Mouse (Mus musculus) adrenal gland, adult 8-10 months (tissue): ENCODE results near the gene Gm5286. TPM values are rescaled to one million over a fixed set of nuclear protein-coding genes. Genes with fewer than 3 reads are reported as not detected.
"Not testable (repeated sequence)": the region's sequence is repeated elsewhere in the genome, so short reads cannot be mapped to it uniquely, and the experiment has no call there.

Experiments used
- DNase-seq: peaks from one replicate; pipeline ENCODE4 v3.0.0; 2022
- total RNA-seq, 4 experiments: library from RNA; stranded (reverse); gene quantifications; 2 replicates each; pipeline ENCODE4 v1.2.4; 2022

Gm5286 gene
- total RNA-seq: not detected

DNA sequence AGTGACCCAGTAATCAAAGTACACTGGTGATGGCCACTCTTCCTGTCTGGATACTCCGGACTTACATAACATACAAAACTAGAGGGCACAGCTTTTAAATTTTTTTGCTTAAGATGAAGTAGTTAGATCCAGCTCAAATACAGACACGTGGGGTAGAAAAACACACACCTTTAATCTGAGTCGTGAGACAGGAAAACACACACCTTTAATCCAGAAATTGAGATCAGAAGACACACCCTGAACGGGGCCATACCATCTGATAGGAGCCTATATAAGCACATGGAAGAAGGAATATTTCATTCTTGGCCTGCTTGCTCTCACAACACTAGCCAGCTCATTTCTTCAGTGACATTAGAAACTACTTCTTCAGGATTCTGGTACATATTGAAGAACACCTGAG is at the start of gene Gm5286:
Gene Gm5286 (plus strand): TSS at position 301 of the 400 bp plus-strand sequence.
- not testable (repeated sequence) for DNase-seq

DNA sequence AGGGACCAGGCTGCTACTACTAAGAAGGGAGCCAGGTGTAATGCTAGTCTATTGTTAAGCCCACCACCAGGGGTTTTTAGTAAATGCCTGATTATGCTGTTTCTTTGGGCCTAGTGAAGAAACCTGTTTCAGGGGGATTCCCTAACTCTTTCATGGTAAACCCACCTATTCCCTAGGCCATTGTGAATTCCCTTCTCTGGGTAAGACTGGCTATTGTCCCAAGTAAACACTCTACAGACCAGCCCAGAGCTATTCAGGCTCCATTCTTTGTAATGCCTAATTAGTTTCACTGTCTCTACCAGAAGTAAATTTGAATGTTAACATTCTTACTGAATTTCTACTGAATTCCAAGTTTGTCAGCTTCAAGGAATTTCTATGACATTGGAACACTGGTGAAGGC is 29.2 kb upstream of the Gm5286 start:
- not testable (repeated sequence) for DNase-seq

DNA sequence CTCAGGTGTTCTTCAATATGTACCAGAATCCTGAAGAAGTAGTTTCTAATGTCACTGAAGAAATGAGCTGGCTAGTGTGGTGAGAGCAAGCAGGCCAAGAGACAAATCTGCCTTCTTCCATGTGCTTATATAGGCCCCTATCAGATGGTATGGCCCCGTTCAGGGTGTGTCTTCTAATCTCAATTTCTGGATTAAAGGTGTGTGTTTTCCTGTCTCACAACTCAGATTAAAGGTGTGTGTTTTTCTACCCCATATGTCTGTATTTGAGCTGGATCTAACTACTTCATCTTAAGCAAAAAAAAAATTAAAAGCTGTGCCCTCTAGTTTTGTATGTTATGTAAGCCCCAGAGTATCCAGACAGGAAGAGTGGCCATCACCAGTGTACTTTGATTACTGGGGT is 18.4 kb upstream of the Gm5286 start, which contains the start of gene Gm10696:
Gene Gm10696 (minus strand): TSS at position 101 of the 400 bp plus-strand sequence.
- not testable (repeated sequence) for DNase-seq

Other genes with a start within 250 kb of the Gm5286 start
- not detected for gene Tdpoz5, start 235.4 kb upstream of the Gm5286 start, total RNA-seq
- gene Gm9125, start 141.8 kb upstream of the Gm5286 start, total RNA-seq: not detected
- not detected for gene Gm10697, start 124.1 kb upstream of the Gm5286 start, total RNA-seq
- gene Gm10696, start 18.5 kb upstream of the Gm5286 start, total RNA-seq: not detected
- not detected for gene Gm4778, start 67.3 kb downstream of the Gm5286 start, total RNA-seq
- 1 to 10 TPM; 7.5 to 9.5 (median 9.1) TPM for gene Them4, start 113.4 kb downstream of the Gm5286 start, total RNA-seq
- gene Them5, start 145.4 kb downstream of the Gm5286 start, total RNA-seq: not detected
- gene C2cd4d, start 165.7 kb downstream of the Gm5286 start, total RNA-seq: under 1 TPM; 0.35 to 0.71 (median 0.51) TPM
- 10 to 100 TPM; 14.6 to 27.6 (median 23.6) TPM for gene Rorc, start 176.1 kb downstream of the Gm5286 start, total RNA-seq
- 1 to 10 TPM in 1 of 4 experiments, under 1 TPM in 3; 0.31 to 1.3 (median 0.78) TPM for gene Lingo4, start 201.8 kb downstream of the Gm5286 start, total RNA-seq
- 10 to 100 TPM in 3 of 4 experiments, 1 to 10 TPM in 1; 10.0 to 22.5 (median 15.9) TPM for gene Tdrkh, start 216.6 kb downstream of the Gm5286 start, total RNA-seq
- 10 to 100 TPM; 69.1 to 73.5 (median 71.4) TPM for gene Mrpl9, start 246.6 kb downstream of the Gm5286 start, total RNA-seq
- not detected for gene Oaz3, start 247.2 kb downstream of the Gm5286 start, total RNA-seq